Mouse (Mus musculus) CH12.LX (cell line): ENCODE data around the gene Abhd14b.

Experiments
- CTCF ChIP-seq, 2 experiments: IDR thresholded peaks in 1 of 2; conservative IDR thresholded peaks in 1 of 2; 2 replicates each; pipeline ENCODE4 v1.5.1; 2011 to 2012; ENCODE audit warnings: low read depth in 2 of 2, low read length in 2 of 2, improper control_type of control experiment in 1 of 2, inconsistent platforms in 1 of 2, mild to moderate bottlenecking in 1 of 2, moderate library complexity in 1 of 2
- ETS1 ChIP-seq: conservative IDR thresholded peaks from 2 replicates; pipeline ENCODE4 v1.6.1; 2012; ENCODE audit warnings: low read depth, mild to moderate bottlenecking, inconsistent platforms, low read length, improper control_type of control experiment, moderate library complexity
- KAT2A ChIP-seq: IDR thresholded peaks from 2 replicates; pipeline ENCODE4 v1.6.1; 2012; ENCODE audit warnings: low read length, improper control_type of control experiment, inconsistent platforms; ENCODE audit not compliant: insufficient replicate concordance
- MAX ChIP-seq: IDR thresholded peaks from 2 replicates; pipeline ENCODE4 v1.6.1; 2011; ENCODE audit warnings: low read length, improper control_type of control experiment
- POLR2A ChIP-seq: IDR thresholded peaks from 2 replicates; pipeline ENCODE4 v1.6.1; 2011; ENCODE audit warnings: low read depth, mild to moderate bottlenecking, improper control_type of control experiment, low read length
- POLR2AphosphoS2 ChIP-seq: IDR thresholded peaks from 2 replicates; pipeline ENCODE4 v1.6.1; 2011; ENCODE audit warnings: low read depth, low read length, improper control_type of control experiment
- TCF12 ChIP-seq: IDR thresholded peaks from 2 replicates; pipeline ENCODE4 v1.6.1; 2014; ENCODE audit warnings: low read depth, mild to moderate bottlenecking, inconsistent platforms, low read length, improper control_type of control experiment

GRCm38 (mm10) chr9:106402607-106403375, 44.5 kb upstream of the Abhd14b start:
- TF ChIP-seq POLR2A = no peak
- TF ChIP-seq MAX = no peak
- TF ChIP-seq CTCF (conservative IDR thresholded peaks at IDR 0.05 in 1 of 2, IDR thresholded peaks at IDR 0.05 in 1 of 2; ENCODE audit: low read depth in 2 of 2, low read length in 2 of 2) = no peak
- no peak for TF ChIP-seq ETS1
- no peak for TF ChIP-seq KAT2A
- TF ChIP-seq POLR2AphosphoS2 = no peak
- no peak for TF ChIP-seq TCF12
